Mouse (Mus musculus): ENCODE measurements around the gene Itgb1bp1. TPM values are rescaled to one million over a fixed set of nuclear protein-coding genes. Genes with fewer than 3 reads are reported as not detected.

Gene Itgb1bp1
- polyA plus RNA-seq, 1 experiment = not detected

GRCm38 (mm10) chr12:21324101-21324500 lies 38.0 kb upstream of the Itgb1bp1 start:
- Histone ChIP-seq H3K27ac (ENCODE audit: insufficient read depth, low read depth, low read length) (no peak overlapping the region), H3K4me1 (ENCODE audit: control insufficient read depth, insufficient read depth, low read length) (no peaks in the 10 kb centered on the region), H3K4me3 (ENCODE audit: insufficient read depth, low read depth, low read length) (no peak overlapping the region)
- 87% methylated on average over 5 of the region's 5 CpGs for WGBS
- TF ChIP-seq POLR2A (IDR thresholded peaks at IDR 0.05; ENCODE audit: insufficient read depth, low read depth, low read length) (no peak), CTCF (IDR thresholded peaks at IDR 0.05; ENCODE audit: insufficient read depth, low read depth, low read length) (no peak)

GRCm38 (mm10) chr12:21322856-21323255 lies 36.8 kb upstream of the Itgb1bp1 start:
- Histone ChIP-seq H3K27ac (ENCODE audit: insufficient read depth, low read depth, low read length) (no peak overlapping the region), H3K4me1 (ENCODE audit: control insufficient read depth, insufficient read depth, low read length) (no peaks in the 10 kb centered on the region), H3K4me3 (ENCODE audit: insufficient read depth, low read depth, low read length) (no peak overlapping the region)
- 85% methylated on average over 9 of the region's 9 CpGs for WGBS
- TF ChIP-seq CTCF (IDR thresholded peaks at IDR 0.05; ENCODE audit: insufficient read depth, low read depth, low read length) (no peak), POLR2A (IDR thresholded peaks at IDR 0.05; ENCODE audit: insufficient read depth, low read depth, low read length) (no peak)

- WGBS = 95% methylated on average over 4 of the region's 4 CpGs
- no peak overlapping the region for H3K4me3 ChIP-seq (ENCODE audit: insufficient read depth, low read depth, low read length)
- H3K27ac ChIP-seq (ENCODE audit: insufficient read depth, low read depth, low read length) = no peak overlapping the region
- no peak for TF ChIP-seq POLR2A (IDR thresholded peaks at IDR 0.05; ENCODE audit: insufficient read depth, low read depth, low read length)
- no peak for TF ChIP-seq CTCF (IDR thresholded peaks at IDR 0.05; ENCODE audit: insufficient read depth, low read depth, low read length)
- H3K4me1 ChIP-seq (ENCODE audit: control insufficient read depth, insufficient read depth, low read length) = no peaks in the 10 kb centered on the region
These were observed 36.2 kb upstream of the Itgb1bp1 start for GRCm38 (mm10) chr12:21322296-21322695.

GRCm38 (mm10) chr12:21321170-21321569 lies 35.1 kb upstream of the Itgb1bp1 start:
- WGBS = 84% methylated on average over 9 of the region's 9 CpGs
- no peak overlapping the region for H3K27ac ChIP-seq (ENCODE audit: insufficient read depth, low read depth, low read length)
- no peak for TF ChIP-seq POLR2A (IDR thresholded peaks at IDR 0.05; ENCODE audit: insufficient read depth, low read depth, low read length)
- TF ChIP-seq CTCF (IDR thresholded peaks at IDR 0.05; ENCODE audit: insufficient read depth, low read depth, low read length) = no peak
- no peak overlapping the region for H3K4me3 ChIP-seq (ENCODE audit: insufficient read depth, low read depth, low read length)
- no peaks in the 10 kb centered on the region for H3K4me1 ChIP-seq (ENCODE audit: control insufficient read depth, insufficient read depth, low read length)

GRCm38 (mm10) chr12:21320317-21320716 lies 34.2 kb upstream of the Itgb1bp1 start:
- 94% methylated on average over 4 of the region's 4 CpGs for WGBS
- H3K27ac ChIP-seq (ENCODE audit: insufficient read depth, low read depth, low read length) = no peak overlapping the region

GRCm38 (mm10) chr12:21318143-21318895 lies 32.2 kb upstream of the Itgb1bp1 start:
- Histone ChIP-seq H3K4me3 (ENCODE audit: insufficient read depth, low read depth, low read length) (no peak overlapping the region), H3K27ac (ENCODE audit: insufficient read depth, low read depth, low read length) (no peak overlapping the region), H3K4me1 (ENCODE audit: control insufficient read depth, insufficient read depth, low read length) (no peaks in the 10 kb centered on the region)
- WGBS = 68% methylated on average over 12 of the region's 12 CpGs
- no peak; the same call in 1 of the 2 replicates for TF ChIP-seq CTCF (IDR thresholded peaks at IDR 0.05; ENCODE audit: insufficient read depth, low read depth, low read length)
- no peak for TF ChIP-seq POLR2A (IDR thresholded peaks at IDR 0.05; ENCODE audit: insufficient read depth, low read depth, low read length)

More at GRCm38 (mm10) chr12:21320317-21320716, 34.2 kb upstream of the Itgb1bp1 start:
- Histone ChIP-seq H3K4me3 (ENCODE audit: insufficient read depth, low read depth, low read length) (no peak overlapping the region), H3K4me1 (ENCODE audit: control insufficient read depth, insufficient read depth, low read length) (no peaks in the 10 kb centered on the region)
- TF ChIP-seq POLR2A (IDR thresholded peaks at IDR 0.05; ENCODE audit: insufficient read depth, low read depth, low read length) (no peak), CTCF (IDR thresholded peaks at IDR 0.05; ENCODE audit: insufficient read depth, low read depth, low read length) (no peak)

GRCm38 (mm10) chr12:21316869-21317265 lies 30.8 kb upstream of the Itgb1bp1 start:
- TF ChIP-seq CTCF (IDR thresholded peaks at IDR 0.05; ENCODE audit: insufficient read depth, low read depth, low read length) (no peak), POLR2A (IDR thresholded peaks at IDR 0.05; ENCODE audit: insufficient read depth, low read depth, low read length) (no peak)
- WGBS = 13% methylated on average over 7 of the region's 7 CpGs
- no peak overlapping the region for H3K27ac ChIP-seq (ENCODE audit: insufficient read depth, low read depth, low read length)

GRCm38 (mm10) chr12:21315923-21316868 lies 30.1 kb upstream of the Itgb1bp1 start, which contains the start of gene Iah1:
TSS of gene Iah1 (plus strand) at chr12:21316389.
- Histone ChIP-seq H3K4me3 (ENCODE audit: insufficient read depth, low read depth, low read length) (peak within 1 kb of the TSS; percentile 91), H3K27ac (ENCODE audit: insufficient read depth, low read depth, low read length) (peak within 1 kb of the TSS; percentile 71), H3K4me1 (ENCODE audit: control insufficient read depth, insufficient read depth, low read length) (no peaks in the 10 kb centered on the region)
- TF ChIP-seq POLR2A (IDR thresholded peaks at IDR 0.05; ENCODE audit: insufficient read depth, low read depth, low read length) = peak; percentile 73
- no peak for TF ChIP-seq CTCF (IDR thresholded peaks at IDR 0.05; ENCODE audit: insufficient read depth, low read depth, low read length)
- WGBS = 2% methylated on average over 59 of the region's 59 CpGs

More at GRCm38 (mm10) chr12:21316869-21317265, 30.8 kb upstream of the Itgb1bp1 start:
- H3K4me3 ChIP-seq (ENCODE audit: insufficient read depth, low read depth, low read length) = no peak overlapping the region
- H3K4me1 ChIP-seq (ENCODE audit: control insufficient read depth, insufficient read depth, low read length) = no peaks in the 10 kb centered on the region
